Mouse (Mus musculus) neural tube, embryonic 10.5 days (tissue): ENCODE measurements around the gene Tns3.

Source experiments
- DNase-seq: peaks from one replicate; pipeline ENCODE4 v3.0.0-alpha.2; 2017; ENCODE audit warnings: low spot score; ENCODE audit errors: extremely low spot score

Tns3 gene

GRCm38 (mm10) chr11:8481962-8482361 is 182.4 kb downstream of the Tns3 start:
- no peak for DNase-seq

GRCm38 (mm10) chr11:8481529-8481928 is 182.8 kb downstream of the Tns3 start:
- DNase-seq = no peak

GRCm38 (mm10) chr11:8479858-8480257 is 184.5 kb downstream of the Tns3 start:
- DNase-seq = no peak

- DNase-seq = no peak
Measured at GRCm38 (mm10) chr11:8479313-8479712, 185.0 kb downstream of the Tns3 start.

GRCm38 (mm10) chr11:8473616-8474015 is 190.7 kb downstream of the Tns3 start:
- no peak for DNase-seq

- no peak for DNase-seq
Measured at GRCm38 (mm10) chr11:8472439-8472838, 191.9 kb downstream of the Tns3 start.

GRCm38 (mm10) chr11:8471535-8471934 is 192.8 kb downstream of the Tns3 start:
- DNase-seq = no peak

GRCm38 (mm10) chr11:8469537-8469936 is 194.8 kb downstream of the Tns3 start:
- DNase-seq = no peak

- peak; percentile 70 for DNase-seq
Measured at GRCm38 (mm10) chr11:8468161-8469091, 195.9 kb downstream of the Tns3 start.

GRCm38 (mm10) chr11:8467403-8468160 is 196.8 kb downstream of the Tns3 start:
- no peak for DNase-seq

- no peak for DNase-seq
Measured at GRCm38 (mm10) chr11:8463866-8464265, 200.5 kb downstream of the Tns3 start.

- DNase-seq = no peak
Measured at GRCm38 (mm10) chr11:8462827-8463405, 201.4 kb downstream of the Tns3 start.

GRCm38 (mm10) chr11:8460835-8461234 is 203.5 kb downstream of the Tns3 start:
- no peak for DNase-seq

GRCm38 (mm10) chr11:8457951-8458350 is 206.4 kb downstream of the Tns3 start:
- no peak for DNase-seq

- DNase-seq = no peak
Measured at GRCm38 (mm10) chr11:8456586-8457285, 207.6 kb downstream of the Tns3 start.

- no peak for DNase-seq
Measured at GRCm38 (mm10) chr11:8455650-8456049, 208.7 kb downstream of the Tns3 start.

- no peak for DNase-seq
Measured at GRCm38 (mm10) chr11:8453252-8453651, 211.1 kb downstream of the Tns3 start.

GRCm38 (mm10) chr11:8451597-8452201 is 212.6 kb downstream of the Tns3 start:
- DNase-seq = no peak

- DNase-seq = no peak
Measured at GRCm38 (mm10) chr11:8450540-8450939, 213.8 kb downstream of the Tns3 start.

- no peak for DNase-seq
Measured at GRCm38 (mm10) chr11:8445915-8446356, 218.4 kb downstream of the Tns3 start.
